Mouse (Mus musculus) testis, adult 2 months (tissue): ENCODE measurements around the gene Pccb. TPM values are rescaled to one million over a fixed set of nuclear protein-coding genes. Genes with fewer than 3 reads are reported as not detected.

Experiments used
- H3K27ac ChIP-seq: fragments of 200-500 bp; 2 replicates; pipeline ENCODE4 v1.5.1; 2012; ENCODE audit warnings: low read depth, low read length; ENCODE audit not compliant: control insufficient read depth, insufficient read depth
- H3K27me3 ChIP-seq: fragments of 200-500 bp; 2 replicates; pipeline ENCODE4 v1.6.1; 2012; ENCODE audit warnings: mild to moderate bottlenecking, low read length, moderate library complexity; ENCODE audit not compliant: control insufficient read depth, insufficient read depth
- H3K36me3 ChIP-seq: fragments of 200-500 bp; 2 replicates; pipeline ENCODE4 v1.6.1; 2012; ENCODE audit warnings: mild to moderate bottlenecking, low read length; ENCODE audit not compliant: control insufficient read depth, insufficient read depth
- H3K4me1 ChIP-seq: fragments of 200-500 bp; 2 replicates; pipeline ENCODE4 v1.6.1; 2012; ENCODE audit warnings: low read length; ENCODE audit not compliant: control insufficient read depth, insufficient read depth
- H3K4me3 ChIP-seq: fragments of 200-500 bp; 2 replicates; pipeline ENCODE4 v1.5.1; 2012; ENCODE audit warnings: low read depth, mild to moderate bottlenecking, low read length, moderate library complexity, mixed read lengths; ENCODE audit not compliant: control insufficient read depth
- CTCF ChIP-seq: fragments of 200-500 bp; IDR thresholded peaks from 2 replicates; pipeline ENCODE4 v1.5.1; 2012; ENCODE audit warnings: low read depth, mild to moderate bottlenecking, inconsistent platforms, low read length, moderate library complexity; ENCODE audit not compliant: control insufficient read depth, insufficient read depth, insufficient replicate concordance
- POLR2A ChIP-seq: fragments of 200-500 bp; IDR thresholded peaks from 2 replicates; pipeline ENCODE4 v1.6.1; 2012; ENCODE audit warnings: low read depth, mild to moderate bottlenecking, inconsistent platforms, low read length, moderate library complexity; ENCODE audit not compliant: control insufficient read depth
- polyA plus RNA-seq: library from polyadenylated mRNA; depleted of rRNA; stranded (reverse); fragments of >200 nt; gene quantifications from 2 replicates; pipeline ENCODE4 v1.2.3, GENCODE M21; 2012

The Pccb gene
- polyA plus RNA-seq, 1 experiment: 14.1 TPM

- no peak overlapping the region for H3K27ac ChIP-seq
- peaks cover 2% of the 10 kb centered on the region; the same call in 1 of the 2 replicates for H3K4me1 ChIP-seq
- no peaks in the 10 kb centered on the region for H3K27me3 ChIP-seq
- H3K36me3 ChIP-seq: no peaks in the 10 kb centered on the region
- no peak for TF ChIP-seq POLR2A
- H3K4me3 ChIP-seq: no peak overlapping the region
Measured at GRCm38 (mm10) chr9:101062253-101062780, 27.6 kb upstream of the Pccb start.

GRCm38 (mm10) chr9:101061035-101061434, 26.3 kb upstream of the Pccb start:
- Histone ChIP-seq H3K4me3 (no peak overlapping the region), H3K27ac (no peak overlapping the region), H3K36me3 (no peaks in the 10 kb centered on the region), H3K4me1 (peaks cover 2% of the 10 kb centered on the region; the same call in 1 of the 2 replicates), H3K27me3 (no peaks in the 10 kb centered on the region)
- TF ChIP-seq CTCF: no peak
- no peak for TF ChIP-seq POLR2A

DNA sequence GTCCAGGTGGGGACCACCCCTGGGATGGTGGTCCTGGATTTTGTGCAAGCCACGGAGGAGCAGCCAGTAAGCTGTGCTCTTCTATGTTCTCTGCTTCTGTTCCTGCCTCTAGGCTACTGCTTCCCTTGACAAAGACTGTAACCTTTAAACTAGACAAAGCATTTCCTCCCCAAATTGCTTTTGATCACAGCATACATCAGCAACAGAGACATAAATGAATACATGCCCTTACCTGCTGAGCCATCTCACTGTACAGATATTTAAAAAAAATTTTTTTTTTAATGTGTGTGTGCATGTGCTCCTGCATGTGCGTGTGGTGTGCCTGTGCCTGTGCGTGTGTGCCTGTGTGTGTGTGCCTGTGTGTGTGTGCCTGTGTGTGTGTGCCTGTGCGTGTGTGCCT, 22.5 kb upstream of the Pccb start:
- TF ChIP-seq POLR2A: no peak
- TF ChIP-seq CTCF: no peak
- H3K4me3 ChIP-seq: no peak overlapping the region
- H3K27me3 ChIP-seq: no peaks in the 10 kb centered on the region
- no peak overlapping the region for H3K27ac ChIP-seq
- H3K4me1 ChIP-seq: peaks cover 2% of the 10 kb centered on the region; the same call in 1 of the 2 replicates
- H3K36me3 ChIP-seq: no peaks in the 10 kb centered on the region

GRCm38 (mm10) chr9:101053279-101053678, 18.6 kb upstream of the Pccb start:
- H3K4me3 ChIP-seq: no peak overlapping the region

GRCm38 (mm10) chr9:101052691-101053090, 18.0 kb upstream of the Pccb start:
- Histone ChIP-seq H3K27me3 (no peaks in the 10 kb centered on the region), H3K4me3 (no peak overlapping the region), H3K27ac (no peak overlapping the region), H3K36me3 (no peaks in the 10 kb centered on the region), H3K4me1 (no peaks in the 10 kb centered on the region)
- TF ChIP-seq CTCF (no peak), POLR2A (no peak)

More at GRCm38 (mm10) chr9:101053279-101053678, 18.6 kb upstream of the Pccb start:
- no peaks in the 10 kb centered on the region for H3K4me1 ChIP-seq
- H3K27ac ChIP-seq: no peak overlapping the region
- H3K36me3 ChIP-seq: no peaks in the 10 kb centered on the region
- no peak for TF ChIP-seq CTCF
- TF ChIP-seq POLR2A: no peak
- no peaks in the 10 kb centered on the region for H3K27me3 ChIP-seq

DNA sequence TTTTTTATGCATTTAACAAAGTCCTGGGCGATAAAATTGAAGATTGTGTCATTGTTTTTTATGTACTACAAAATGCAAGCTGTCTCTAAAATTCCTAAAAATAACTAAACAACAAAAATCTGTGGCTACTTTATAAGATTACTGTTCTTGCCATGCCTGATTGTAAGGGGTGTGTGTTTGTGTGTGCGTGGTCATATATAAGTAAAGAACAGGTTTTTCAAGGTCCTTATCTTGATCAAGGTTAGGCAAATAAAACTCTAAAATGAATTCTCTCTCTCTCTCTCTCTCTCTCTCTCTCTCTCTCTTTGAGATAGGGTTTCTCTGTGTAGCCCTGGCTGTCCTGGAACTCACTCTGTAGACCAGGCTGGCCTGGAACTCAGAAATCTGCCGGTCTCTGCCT, 17.3 kb upstream of the Pccb start:
- Histone ChIP-seq H3K27ac (no peak overlapping the region), H3K36me3 (no peaks in the 10 kb centered on the region), H3K27me3 (no peaks in the 10 kb centered on the region), H3K4me3 (no peak overlapping the region), H3K4me1 (no peaks in the 10 kb centered on the region)
- TF ChIP-seq CTCF (no peak), POLR2A (no peak)

DNA sequence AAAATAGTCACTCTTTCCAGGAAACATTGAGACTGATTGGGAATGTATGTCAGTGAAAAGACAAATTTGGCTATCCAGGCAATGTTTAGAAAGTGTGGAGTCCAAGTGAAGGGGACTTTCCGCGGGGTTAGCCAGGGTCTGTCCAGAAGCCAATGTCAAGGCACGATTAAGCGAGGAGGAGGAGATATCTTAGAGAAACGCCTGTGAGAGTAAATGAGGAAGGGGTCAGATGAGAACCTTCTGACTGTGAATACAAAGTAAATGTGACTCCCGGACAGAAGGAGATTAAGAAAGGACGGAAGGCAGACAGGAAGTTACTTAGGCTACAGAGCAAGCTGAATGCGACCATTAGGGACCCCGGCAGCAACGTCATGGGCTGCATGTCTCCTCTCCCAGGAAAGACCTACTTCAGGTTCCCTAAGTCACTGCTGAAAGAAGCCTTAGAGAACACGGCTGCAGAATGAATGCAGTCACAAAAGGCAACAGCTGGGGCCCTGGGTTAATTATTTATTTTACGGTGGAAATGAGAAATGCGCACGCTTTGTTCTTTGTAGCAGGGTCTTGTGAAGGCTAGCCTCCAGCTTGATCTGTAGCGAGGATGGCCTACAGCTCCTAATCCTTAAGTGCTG, 11.1 kb upstream of the Pccb start:
- TF ChIP-seq CTCF (no peak), POLR2A (no peak)
- Histone ChIP-seq H3K4me3 (no peak overlapping the region), H3K4me1 (no peaks in the 10 kb centered on the region), H3K27me3 (no peaks in the 10 kb centered on the region), H3K27ac (no peak overlapping the region), H3K36me3 (no peaks in the 10 kb centered on the region)

- Histone ChIP-seq H3K4me3 (no peak overlapping the region), H3K27me3 (no peaks in the 10 kb centered on the region), H3K4me1 (no peaks in the 10 kb centered on the region), H3K27ac (no peak overlapping the region), H3K36me3 (no peaks in the 10 kb centered on the region)
- no peak for TF ChIP-seq CTCF
- no peak for TF ChIP-seq POLR2A
Measured at GRCm38 (mm10) chr9:101042249-101042648, 7.6 kb upstream of the Pccb start.
